Mouse (Mus musculus): ENCODE measurements around the gene Poldip2. TPM values are rescaled to one million over a fixed set of nuclear protein-coding genes. Genes with fewer than 3 reads are reported as not detected.

The Poldip2 gene
- polyA plus RNA-seq, 1 experiment: 16.7 TPM

DNA sequence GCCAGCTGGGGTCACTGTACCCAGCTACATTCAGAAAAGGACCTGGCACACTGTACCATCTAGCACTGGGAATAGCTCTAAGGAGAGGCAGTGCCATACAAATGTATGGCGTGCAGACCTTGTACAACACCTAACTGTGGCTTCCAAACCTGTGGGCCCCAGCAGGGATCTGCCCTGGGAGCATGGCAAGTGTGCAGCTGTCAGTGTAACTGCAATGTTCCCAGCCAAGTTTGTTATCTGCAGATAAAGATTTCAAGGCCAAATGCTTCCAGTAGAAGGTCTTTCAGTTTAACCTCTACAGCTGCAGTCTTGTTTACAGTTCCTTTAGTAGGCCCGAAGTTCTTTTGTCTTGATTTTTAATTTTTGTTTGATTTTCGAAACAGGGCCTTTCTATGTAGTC lies 43.6 kb downstream of the Poldip2 start:
- TF ChIP-seq GATA1 (IDR thresholded peaks at IDR 0.05; ENCODE audit: borderline replicate concordance, low read length) (no peak), FLI1 (IDR thresholded peaks at IDR 0.05; ENCODE audit: low read length) (no peak)
- Histone ChIP-seq H3K36me3 (replicated peaks; ENCODE audit: low read length) (peaks cover 61% of the 10 kb centered on the region), H3K27me3 (replicated peaks) (no peaks in the 10 kb centered on the region), H3K4me1 (peaks cover 69% of the 10 kb centered on the region), H3K9me3 (peaks cover 6% of the 10 kb centered on the region), H3K4me3 (replicated peaks) (no peak overlapping the region)

DNA sequence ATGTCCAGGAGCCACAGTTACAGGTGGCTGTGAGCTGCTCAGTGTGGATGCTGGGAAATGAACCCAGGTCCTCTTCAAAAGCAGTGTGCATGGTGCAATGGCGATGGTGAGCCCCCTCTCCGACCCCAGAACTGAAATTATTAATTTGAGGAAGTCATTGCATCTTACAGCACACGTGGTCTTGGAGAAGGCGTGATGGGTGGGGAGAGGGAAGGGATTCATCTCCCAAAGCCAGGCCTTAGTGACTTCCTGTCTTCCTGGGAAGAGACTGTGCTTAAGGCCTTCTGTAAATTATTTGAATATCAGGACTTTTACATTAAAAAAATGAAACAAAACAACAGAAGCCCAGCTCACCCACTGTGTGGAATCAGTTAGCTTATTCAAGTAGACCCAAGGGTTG lies 44.1 kb downstream of the Poldip2 start:
- Histone ChIP-seq H3K36me3 (replicated peaks; ENCODE audit: low read length) (peaks cover 65% of the 10 kb centered on the region), H3K9me3 (peaks cover 6% of the 10 kb centered on the region), H3K4me3 (replicated peaks) (no peak overlapping the region), H3K4me1 (peaks cover 69% of the 10 kb centered on the region), H3K27me3 (replicated peaks) (no peaks in the 10 kb centered on the region)
- TF ChIP-seq GATA1 (IDR thresholded peaks at IDR 0.05; ENCODE audit: borderline replicate concordance, low read length) (no peak), FLI1 (IDR thresholded peaks at IDR 0.05; ENCODE audit: low read length) (no peak)

DNA sequence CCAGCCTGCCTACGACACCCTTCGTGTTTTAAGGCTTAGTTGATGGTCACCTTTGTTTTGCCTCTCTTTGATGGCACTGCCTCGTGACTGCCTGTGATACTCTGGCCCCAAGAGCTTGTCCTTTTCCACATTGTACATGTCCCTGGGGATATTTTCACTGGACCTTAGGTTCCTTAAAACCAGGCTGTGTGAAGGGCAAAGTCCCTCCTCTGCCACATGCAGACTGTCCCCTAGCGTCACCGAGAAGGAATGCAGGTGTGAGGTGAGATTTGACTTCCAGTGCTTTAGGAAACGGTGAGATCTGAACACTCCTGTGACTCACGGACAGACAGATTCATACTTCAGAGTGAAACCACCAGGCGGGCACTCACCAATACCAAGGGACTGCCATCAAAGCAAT lies 45.2 kb downstream of the Poldip2 start:
- no peak for TF ChIP-seq GATA1 (IDR thresholded peaks at IDR 0.05; ENCODE audit: borderline replicate concordance, low read length)
- TF ChIP-seq FLI1 (IDR thresholded peaks at IDR 0.05; ENCODE audit: low read length): no peak
- H3K4me3 ChIP-seq (replicated peaks): no peak overlapping the region
- peaks cover 75% of the 10 kb centered on the region for H3K36me3 ChIP-seq (replicated peaks; ENCODE audit: low read length)
- no peaks in the 10 kb centered on the region for H3K27me3 ChIP-seq (replicated peaks)
- H3K4me1 ChIP-seq: peaks cover 69% of the 10 kb centered on the region
- peaks cover 6% of the 10 kb centered on the region for H3K9me3 ChIP-seq

DNA sequence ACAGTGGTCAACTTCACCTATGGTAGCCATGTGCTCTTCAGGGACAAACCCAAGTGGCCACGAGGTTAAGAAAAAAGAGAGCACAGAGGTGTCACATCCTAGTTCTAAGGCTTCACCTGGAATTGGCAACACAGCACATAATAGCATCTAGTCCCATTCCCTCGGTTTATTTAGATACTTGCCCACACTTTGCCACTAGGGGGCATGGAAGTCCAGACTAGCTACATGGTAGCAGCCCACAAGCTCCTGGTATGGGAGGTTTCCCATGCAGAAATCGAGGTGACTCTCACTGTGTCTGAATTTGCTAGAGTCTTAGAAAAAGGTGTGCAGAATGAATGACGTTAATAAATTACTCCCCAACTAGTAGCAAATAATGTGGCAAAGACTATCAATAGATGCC lies 48.5 kb downstream of the Poldip2 start:
- no peak overlapping the region for H3K4me3 ChIP-seq (replicated peaks)
- H3K27me3 ChIP-seq (replicated peaks): no peaks in the 10 kb centered on the region
- no peaks in the 10 kb centered on the region; the same call in 1 of the 2 replicates for H3K9me3 ChIP-seq
- peaks cover 84% of the 10 kb centered on the region for H3K36me3 ChIP-seq (replicated peaks; ENCODE audit: low read length)
- peaks cover 88% of the 10 kb centered on the region for H3K4me1 ChIP-seq
- TF ChIP-seq FLI1 (IDR thresholded peaks at IDR 0.05; ENCODE audit: low read length) (no peak), GATA1 (IDR thresholded peaks at IDR 0.05; ENCODE audit: borderline replicate concordance, low read length) (no peak)

DNA sequence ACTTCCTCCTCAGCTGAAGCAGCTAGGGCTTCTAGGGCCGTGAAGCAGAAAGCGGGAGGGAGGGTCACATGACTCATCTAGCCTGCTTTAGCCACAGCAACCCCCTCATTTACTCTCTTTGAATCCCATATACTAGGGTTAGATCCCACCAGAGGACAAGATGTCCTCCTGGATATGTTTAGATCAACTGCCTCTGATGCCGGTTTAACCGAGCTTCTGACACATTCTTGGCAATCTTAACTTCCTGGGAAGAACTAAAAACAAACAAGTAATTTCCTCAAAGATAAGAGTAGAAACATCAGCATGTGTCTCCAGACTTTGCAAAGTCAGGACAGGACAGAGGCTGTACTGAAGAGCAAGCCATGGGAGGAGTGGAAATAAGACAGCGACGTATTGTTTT lies 54.8 kb downstream of the Poldip2 start:
- Histone ChIP-seq H3K4me1 (peaks cover 92% of the 10 kb centered on the region), H3K27me3 (replicated peaks) (no peaks in the 10 kb centered on the region), H3K9me3 (no peaks in the 10 kb centered on the region; the same call in 1 of the 2 replicates), H3K36me3 (replicated peaks; ENCODE audit: low read length) (peaks cover 83% of the 10 kb centered on the region), H3K4me3 (replicated peaks) (peak overlapping the region; percentile 73)
- TF ChIP-seq FLI1 (IDR thresholded peaks at IDR 0.05; ENCODE audit: low read length) (no peak), GATA1 (IDR thresholded peaks at IDR 0.05; ENCODE audit: borderline replicate concordance, low read length) (no peak)

DNA sequence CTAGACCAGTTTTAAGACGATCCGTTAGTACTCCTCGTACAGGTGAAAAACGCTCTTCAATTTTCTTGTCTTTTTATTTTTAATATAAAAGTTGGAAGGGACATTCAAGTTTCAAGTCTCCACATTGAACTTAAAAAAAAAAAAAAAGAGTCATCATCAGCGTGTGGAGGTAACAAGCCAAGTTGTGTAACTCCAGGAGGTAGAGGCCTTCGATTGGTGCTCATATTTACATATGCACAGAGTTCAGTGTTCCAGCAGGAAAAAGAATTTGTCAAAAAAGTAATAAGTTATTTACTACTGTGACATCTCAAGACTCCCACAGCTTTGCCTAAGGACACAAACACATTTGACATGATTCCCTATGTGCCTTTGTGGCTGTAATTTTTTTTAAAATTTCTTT lies 55.6 kb downstream of the Poldip2 start:
- Histone ChIP-seq H3K4me3 (replicated peaks) (no peak overlapping the region), H3K9me3 (no peaks in the 10 kb centered on the region), H3K27me3 (replicated peaks) (no peaks in the 10 kb centered on the region), H3K36me3 (replicated peaks; ENCODE audit: low read length) (peaks cover 83% of the 10 kb centered on the region), H3K4me1 (peaks cover 92% of the 10 kb centered on the region)
- TF ChIP-seq FLI1 (IDR thresholded peaks at IDR 0.05; ENCODE audit: low read length) (no peak), GATA1 (IDR thresholded peaks at IDR 0.05; ENCODE audit: borderline replicate concordance, low read length) (no peak)

DNA sequence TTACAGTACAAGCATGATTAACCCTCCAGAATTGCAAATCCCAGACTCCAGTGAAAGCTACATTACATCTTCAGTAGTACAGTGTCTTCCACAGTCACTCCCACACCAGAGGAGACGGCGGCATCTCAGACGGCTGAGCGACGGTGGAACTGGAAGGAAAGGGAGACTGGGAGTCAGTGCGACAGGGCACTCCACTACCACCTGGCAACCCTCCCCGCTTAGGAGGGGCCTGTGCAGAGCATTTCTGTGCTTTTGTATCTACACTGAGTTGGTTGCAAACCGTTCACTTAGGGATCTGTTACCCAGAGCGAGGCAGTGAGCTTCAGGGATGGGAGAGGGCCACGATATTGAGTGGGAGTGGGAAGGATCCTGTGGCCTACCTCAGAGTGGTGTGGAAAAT lies 56.8 kb downstream of the Poldip2 start:
- H3K4me1 ChIP-seq: peaks cover 91% of the 10 kb centered on the region
- TF ChIP-seq FLI1 (IDR thresholded peaks at IDR 0.05; ENCODE audit: low read length): no peak
- no peak for TF ChIP-seq GATA1 (IDR thresholded peaks at IDR 0.05; ENCODE audit: borderline replicate concordance, low read length)
- peak overlapping the region; percentile 69 for H3K4me3 ChIP-seq (replicated peaks)
- H3K9me3 ChIP-seq: no peaks in the 10 kb centered on the region
- no peaks in the 10 kb centered on the region for H3K27me3 ChIP-seq (replicated peaks)
- peaks cover 81% of the 10 kb centered on the region for H3K36me3 ChIP-seq (replicated peaks; ENCODE audit: low read length)

DNA sequence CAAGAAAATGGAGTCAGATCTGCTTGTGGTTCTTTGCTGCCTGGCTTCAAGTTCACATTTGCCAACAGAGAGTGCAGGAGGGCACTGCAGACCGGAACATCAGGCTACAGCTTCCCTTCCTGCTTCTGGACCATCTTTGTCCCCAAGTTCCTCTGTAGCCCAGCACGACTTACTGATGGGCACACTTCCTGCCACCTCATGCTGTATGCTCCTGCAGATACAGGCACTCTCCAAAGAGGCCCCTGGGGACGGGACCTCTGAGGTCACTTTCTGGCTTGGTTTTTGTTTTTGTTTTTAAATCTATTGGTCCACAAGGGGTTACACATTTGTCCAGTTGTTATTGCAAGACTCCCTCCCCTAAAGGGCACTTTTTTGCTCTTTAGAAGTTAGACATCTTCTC lies 57.8 kb downstream of the Poldip2 start:
- Histone ChIP-seq H3K4me3 (replicated peaks) (peak overlapping the region; percentile 84), H3K9me3 (no peaks in the 10 kb centered on the region), H3K27me3 (replicated peaks) (no peaks in the 10 kb centered on the region), H3K36me3 (replicated peaks; ENCODE audit: low read length) (peaks cover 80% of the 10 kb centered on the region), H3K4me1 (peaks cover 88% of the 10 kb centered on the region)
- no peak for TF ChIP-seq FLI1 (IDR thresholded peaks at IDR 0.05; ENCODE audit: low read length)

DNA sequence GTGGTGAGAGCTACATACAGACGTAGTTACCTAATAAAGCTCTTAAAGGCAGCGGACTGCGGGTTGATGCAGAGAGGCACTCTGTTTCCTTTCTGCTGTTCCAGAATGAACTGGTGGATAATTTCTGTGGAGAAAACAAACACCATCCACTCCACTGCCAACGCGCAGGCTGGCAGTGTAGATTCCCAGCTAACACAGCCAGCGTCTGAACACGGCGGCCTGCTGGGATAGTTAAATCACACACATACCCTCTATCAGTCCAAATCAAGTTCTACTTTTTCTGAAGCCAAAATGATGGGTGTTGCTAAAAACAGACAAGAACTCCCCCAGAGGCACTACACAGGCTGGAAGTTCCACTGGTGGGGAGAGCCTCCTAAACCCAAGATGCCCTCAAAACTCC lies 59.4 kb downstream of the Poldip2 start:
- Histone ChIP-seq H3K4me3 (replicated peaks) (no peak overlapping the region), H3K36me3 (replicated peaks; ENCODE audit: low read length) (peaks cover 82% of the 10 kb centered on the region), H3K27me3 (replicated peaks) (no peaks in the 10 kb centered on the region), H3K9me3 (no peaks in the 10 kb centered on the region), H3K4me1 (peaks cover 90% of the 10 kb centered on the region)
- TF ChIP-seq GATA1 (IDR thresholded peaks at IDR 0.05; ENCODE audit: borderline replicate concordance, low read length) (no peak), FLI1 (IDR thresholded peaks at IDR 0.05; ENCODE audit: low read length) (no peak)

DNA sequence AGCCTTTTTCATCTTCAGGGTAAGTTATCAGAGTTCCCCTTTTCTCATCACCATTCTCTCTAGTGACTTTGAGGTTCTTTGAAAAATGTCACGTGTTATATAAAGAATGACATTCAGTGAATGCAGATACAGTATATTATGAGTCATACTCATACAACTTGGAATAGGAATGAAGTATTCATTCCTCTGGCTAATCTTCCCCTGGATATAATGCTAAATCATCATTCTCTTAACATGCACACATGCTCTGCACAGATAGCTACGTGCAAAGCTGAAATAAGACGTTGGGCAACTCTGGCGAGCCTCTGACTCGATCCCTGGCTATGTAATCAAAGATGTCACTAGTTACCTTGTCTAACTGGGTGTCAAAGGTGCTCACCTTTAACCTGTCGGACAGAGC lies 59.9 kb downstream of the Poldip2 start:
- Histone ChIP-seq H3K36me3 (replicated peaks; ENCODE audit: low read length) (peaks cover 82% of the 10 kb centered on the region), H3K4me3 (replicated peaks) (no peak overlapping the region), H3K27me3 (replicated peaks) (no peaks in the 10 kb centered on the region), H3K9me3 (no peaks in the 10 kb centered on the region), H3K4me1 (peaks cover 90% of the 10 kb centered on the region)
- TF ChIP-seq GATA1 (IDR thresholded peaks at IDR 0.05; ENCODE audit: borderline replicate concordance, low read length) (no peak), FLI1 (IDR thresholded peaks at IDR 0.05; ENCODE audit: low read length) (no peak)

Other genes starting within 250 kb of the Poldip2 start
- not detected in 2 replicates for gene BC030499, start 221.4 kb upstream of the Poldip2 start, polyA plus RNA-seq (2012; ENCODE audit: insufficient read depth, low replicate concordance)
- 16.9 and 30.9 TPM in 2 replicates for gene Spag5, start 210.7 kb upstream of the Poldip2 start, polyA plus RNA-seq (2012; ENCODE audit: insufficient read depth, low replicate concordance)
- 25.1 and 40.6 TPM in 2 replicates for gene Aldoc, start 189.2 kb upstream of the Poldip2 start, polyA plus RNA-seq (2012; ENCODE audit: insufficient read depth, low replicate concordance)
- gene Pigs, start 183.8 kb upstream of the Poldip2 start, polyA plus RNA-seq (2012; ENCODE audit: insufficient read depth, low replicate concordance): 53.1 and 73.7 TPM in 2 replicates
- gene Unc119, start 168.7 kb upstream of the Poldip2 start, polyA plus RNA-seq (2012; ENCODE audit: insufficient read depth, low replicate concordance): 319 and 574 TPM in 2 replicates
- gene Foxn1, start 125.6 kb upstream of the Poldip2 start, polyA plus RNA-seq (2012; ENCODE audit: insufficient read depth, low replicate concordance): not detected in 2 replicates
- gene Slc13a2, start 90.0 kb upstream of the Poldip2 start, polyA plus RNA-seq (2012; ENCODE audit: insufficient read depth, low replicate concordance): 0.07 TPM in 1 of 2 replicates, not detected in the other
- 0.18 TPM in 1 of 2 replicates, not detected in the other for gene Slc46a1, start 46.5 kb upstream of the Poldip2 start, polyA plus RNA-seq (2012; ENCODE audit: insufficient read depth, low replicate concordance)
- 0.40 TPM in 1 of 2 replicates, not detected in the other for gene Sarm1, start 14.4 kb upstream of the Poldip2 start, polyA plus RNA-seq (2012; ENCODE audit: insufficient read depth, low replicate concordance)
- not detected in 2 replicates for gene Vtn, start 13.1 kb upstream of the Poldip2 start, polyA plus RNA-seq (2012; ENCODE audit: insufficient read depth, low replicate concordance)
- gene Sebox, start 8.7 kb upstream of the Poldip2 start, polyA plus RNA-seq (2012; ENCODE audit: insufficient read depth, low replicate concordance): not detected in 2 replicates
- 12.0 and 12.6 TPM in 2 replicates for gene Tmem199, start within 50 bp of the Poldip2 start, polyA plus RNA-seq (2012; ENCODE audit: insufficient read depth, low replicate concordance)
- gene Tnfaip1, start 24.1 kb downstream of the Poldip2 start, polyA plus RNA-seq (2012; ENCODE audit: insufficient read depth, low replicate concordance): 0.68 TPM in 1 of 2 replicates, not detected in the other
- 104 and 119 TPM in 2 replicates for gene Ift20, start 24.2 kb downstream of the Poldip2 start, polyA plus RNA-seq (2012; ENCODE audit: insufficient read depth, low replicate concordance)
- 24.2 and 39.2 TPM in 2 replicates for gene Tmem97, start 38.6 kb downstream of the Poldip2 start, polyA plus RNA-seq (2012; ENCODE audit: insufficient read depth, low replicate concordance)
- 18.4 and 67.9 TPM in 2 replicates for gene Nlk, start 185.2 kb downstream of the Poldip2 start, polyA plus RNA-seq (2012; ENCODE audit: insufficient read depth, low replicate concordance)
- gene Ccnq, start 239.5 kb downstream of the Poldip2 start, polyA plus RNA-seq (2012; ENCODE audit: insufficient read depth, low replicate concordance): 17.5 and 51.3 TPM in 2 replicates

All from megakaryocyte, embryonic 14.5 days (primary cell).